Mouse (Mus musculus): Measurements from ENCODE around the gene Rbm34. TPM values are rescaled to one million over a fixed set of nuclear protein-coding genes. Genes with fewer than 3 reads are reported as not detected.
"Not testable (repeated sequence)": the region's sequence is repeated elsewhere in the genome, so short reads cannot be mapped to it uniquely, and the experiment has no call there.

Gene Rbm34
- 24.8 and 24.9 TPM in 2 replicates for polyA plus RNA-seq (2015; fragmentation: Nextera tagmentation; extraction: Ambion mirVana)

GRCm38 (mm10) chr8:126970579-126971313, at the start of gene Rbm34:
Gene Rbm34 (minus strand): TSS chr8:126971071.
- Histone ChIP-seq H3K9me3 (no peaks in the 10 kb centered on the region), H3K4me2 (peak within 1 kb of the TSS; percentile 84), H3K27me3 (0 out of 2 replicates have a peak, but pooled peaks cover 2% of the 10 kb centered on the region), H3K4me3 (peak within 1 kb of the TSS; percentile 95), H3K36me3 (peaks cover 32% of the 10 kb centered on the region), H3K4me1 (replicated peaks) (peaks cover 19% of the 10 kb centered on the region), H3K27ac (peak within 1 kb of the TSS; percentile 91), H3K9ac (peak within 1 kb of the TSS; percentile 92)
- ATAC-seq (ENCODE audit: low FRiP score), result peak; percentile 97
- under 1% methylated on average over 50 of the region's 50 CpGs for WGBS

- no peaks in the 10 kb centered on the region for H3K36me3 ChIP-seq
- H3K9me3 ChIP-seq, result no peaks in the 10 kb centered on the region
- ATAC-seq (ENCODE audit: low FRiP score), result no peak
- H3K4me2 ChIP-seq, result no peak overlapping the region
- no peak overlapping the region for H3K9ac ChIP-seq
- no peaks in the 10 kb centered on the region for H3K4me1 ChIP-seq (replicated peaks)
- WGBS, result 62% methylated on average over 9 of the region's 9 CpGs
- H3K4me3 ChIP-seq, result no peak overlapping the region
- no peak overlapping the region for H3K27ac ChIP-seq
- no peaks in the 10 kb centered on the region for H3K27me3 ChIP-seq
These were observed 40.8 kb upstream of the Rbm34 start for GRCm38 (mm10) chr8:127011668-127012067.

DNA sequence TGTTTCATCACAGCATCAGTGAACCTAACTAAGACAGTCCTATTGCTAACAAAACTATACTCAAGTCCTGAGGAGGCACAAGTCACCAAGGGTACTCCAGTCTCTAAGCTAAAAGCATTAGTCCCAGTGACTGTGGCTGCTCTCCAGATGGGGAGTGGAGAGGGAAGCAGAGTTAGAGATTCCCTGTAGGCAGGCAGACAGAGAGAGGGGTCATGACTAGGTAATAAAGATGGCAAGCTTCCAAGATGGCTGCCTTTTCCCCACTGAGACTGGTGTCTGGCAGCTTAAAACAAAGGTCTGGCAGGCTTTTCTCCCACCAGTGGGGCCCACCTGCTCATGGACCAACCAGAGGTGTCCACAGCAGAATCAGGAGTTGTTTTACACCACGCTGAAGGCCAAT, 23.6 kb upstream of the Rbm34 start:
- Histone ChIP-seq H3K36me3 (no peaks in the 10 kb centered on the region), H3K4me2 (no peak overlapping the region), H3K27ac (peak overlapping the region; percentile 48; the same call in 1 of the 2 replicates), H3K27me3 (no peaks in the 10 kb centered on the region), H3K4me3 (no peak overlapping the region), H3K9ac (no peak overlapping the region), H3K4me1 (replicated peaks) (no peaks in the 10 kb centered on the region), H3K9me3 (peaks cover 3% of the 10 kb centered on the region; the same call in 1 of the 2 replicates)
- ATAC-seq (ENCODE audit: low FRiP score), result no peak
- 72% methylated on average over 1 of the region's 1 CpGs for WGBS

DNA sequence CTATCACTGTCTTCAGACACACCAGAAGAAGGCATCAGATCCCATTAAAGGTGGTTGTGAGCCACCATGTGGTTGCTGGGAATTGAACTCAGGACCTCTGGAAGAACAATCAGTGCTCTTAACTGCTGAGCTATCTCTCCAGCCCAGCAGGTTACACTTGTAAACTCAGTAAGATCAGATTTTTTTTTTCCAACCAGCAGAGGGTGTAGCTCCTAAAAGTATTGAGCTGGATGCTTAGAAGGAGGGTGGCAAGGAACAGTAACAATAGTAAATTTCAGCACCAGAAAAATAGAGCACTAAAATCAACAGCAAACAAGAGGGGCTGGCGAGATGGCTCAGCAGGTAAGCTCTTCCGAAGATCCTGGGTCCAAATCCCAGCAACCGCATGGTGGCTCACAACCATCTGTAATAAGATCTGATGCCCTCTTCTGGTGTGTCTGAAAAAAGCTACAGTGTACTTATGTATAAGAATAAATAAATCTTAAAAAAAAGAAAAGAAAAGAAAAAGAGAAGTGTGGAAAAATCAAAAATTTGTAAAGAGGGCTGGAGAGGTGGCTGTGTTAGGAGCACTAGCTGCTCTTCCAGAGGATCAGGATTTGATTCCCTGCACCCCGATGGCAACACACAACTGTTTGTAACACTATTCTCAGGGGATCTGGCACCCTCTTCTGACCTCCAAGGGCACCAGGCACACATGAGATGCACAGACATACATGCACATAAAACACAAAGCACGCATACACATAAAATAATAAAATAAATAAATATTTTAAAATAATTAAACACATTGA, 18.7 kb upstream of the Rbm34 start:
- H3K4me1 ChIP-seq (replicated peaks), result 0 out of 2 replicates have a peak, but pooled peaks cover 4% of the 10 kb centered on the region
- H3K4me2 ChIP-seq, result no peak overlapping the region
- no peak for ATAC-seq (ENCODE audit: low FRiP score)
- H3K4me3 ChIP-seq, result no peak overlapping the region
- H3K36me3 ChIP-seq, result no peaks in the 10 kb centered on the region
- H3K9ac ChIP-seq, result no peak overlapping the region
- no peak overlapping the region for H3K27ac ChIP-seq
- WGBS, result 83% methylated on average over 5 of the region's 5 CpGs
- peaks cover 3% of the 10 kb centered on the region; the same call in 1 of the 2 replicates for H3K27me3 ChIP-seq
- H3K9me3 ChIP-seq, result peaks cover 3% of the 10 kb centered on the region; the same call in 1 of the 2 replicates

- no peak overlapping the region for H3K9ac ChIP-seq
- 60% methylated on average over 16 of the region's 16 CpGs for WGBS
- peaks cover 3% of the 10 kb centered on the region; the same call in 1 of the 2 replicates for H3K9me3 ChIP-seq
- 0 out of 2 replicates have a peak, but pooled peaks have one; percentile 32 for ATAC-seq (ENCODE audit: low FRiP score)
- H3K27me3 ChIP-seq, result peaks cover 3% of the 10 kb centered on the region; the same call in 1 of the 2 replicates
- H3K4me1 ChIP-seq (replicated peaks), result 0 out of 2 replicates have a peak, but pooled peaks cover 4% of the 10 kb centered on the region
- no peaks in the 10 kb centered on the region for H3K36me3 ChIP-seq
- no peak overlapping the region for H3K4me3 ChIP-seq
- no peak overlapping the region for H3K27ac ChIP-seq
- H3K4me2 ChIP-seq, result no peak overlapping the region
These were observed 17.6 kb upstream of the Rbm34 start for GRCm38 (mm10) chr8:126988346-126989006.

GRCm38 (mm10) chr8:126986495-126986894, 15.6 kb upstream of the Rbm34 start:
- no peaks in the 10 kb centered on the region for H3K36me3 ChIP-seq
- 5% methylated on average over 12 of the region's 12 CpGs for WGBS
- 0 out of 2 replicates have a peak overlapping the region, but pooled peaks have one; percentile 13 for H3K4me2 ChIP-seq
- H3K9me3 ChIP-seq, result peaks cover 3% of the 10 kb centered on the region; the same call in 1 of the 2 replicates
- H3K4me1 ChIP-seq (replicated peaks), result 0 out of 2 replicates have a peak, but pooled peaks cover 4% of the 10 kb centered on the region
- no peak overlapping the region for H3K4me3 ChIP-seq
- ATAC-seq (ENCODE audit: low FRiP score), result no peak
- no peak overlapping the region for H3K27ac ChIP-seq
- H3K9ac ChIP-seq, result no peak overlapping the region
- peaks cover 3% of the 10 kb centered on the region; the same call in 1 of the 2 replicates for H3K27me3 ChIP-seq

DNA sequence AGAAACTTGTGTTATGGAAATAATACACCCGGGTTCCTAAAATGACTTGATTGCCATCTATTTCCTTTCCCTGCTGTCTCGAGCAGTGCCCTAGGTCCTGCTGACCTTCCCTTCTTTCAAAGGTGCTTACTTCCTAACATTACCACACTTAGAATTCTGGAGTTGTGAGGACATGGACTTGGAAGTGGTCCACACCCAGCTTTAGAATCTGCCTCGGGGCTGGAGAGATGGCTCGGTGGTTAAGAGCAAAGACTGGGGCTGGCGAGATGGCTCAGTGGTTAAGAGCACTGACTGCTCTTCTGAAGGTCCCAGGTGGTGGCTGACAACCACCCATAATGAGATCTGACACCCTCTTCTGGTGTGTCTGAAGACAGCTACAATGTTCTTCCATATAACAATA, 9.2 kb upstream of the Rbm34 start:
- WGBS, result 68% methylated on average over 5 of the region's 5 CpGs

GRCm38 (mm10) chr8:126979091-126979920, 8.4 kb upstream of the Rbm34 start:
- Histone ChIP-seq H3K4me3 (peak overlapping the region; percentile 19), H3K4me1 (replicated peaks) (no peaks in the 10 kb centered on the region), H3K27ac (no peak overlapping the region)

More for the DNA sequence above, 9.2 kb upstream of the Rbm34 start:
- no peak overlapping the region for H3K9ac ChIP-seq
- H3K4me3 ChIP-seq, result no peak overlapping the region
- no peak overlapping the region for H3K27ac ChIP-seq
- H3K27me3 ChIP-seq, result peaks cover 34% of the 10 kb centered on the region
- no peaks in the 10 kb centered on the region for H3K9me3 ChIP-seq
- no peak overlapping the region for H3K4me2 ChIP-seq
- H3K36me3 ChIP-seq, result no peaks in the 10 kb centered on the region
- ATAC-seq (ENCODE audit: low FRiP score), result no peak
- H3K4me1 ChIP-seq (replicated peaks), result no peaks in the 10 kb centered on the region

GRCm38 (mm10) chr8:126978535-126978934, 7.7 kb upstream of the Rbm34 start:
- peaks cover 34% of the 10 kb centered on the region for H3K27me3 ChIP-seq
- H3K4me1 ChIP-seq (replicated peaks); ATAC-seq (ENCODE audit: low FRiP score); H3K4me3 ChIP-seq; H3K9me3 ChIP-seq; H3K4me2 ChIP-seq; H3K36me3 ChIP-seq; H3K9ac ChIP-seq; H3K27ac ChIP-seq: not testable (repeated sequence)
- 42% methylated on average over 2 of the region's 3 CpGs for WGBS

More at GRCm38 (mm10) chr8:126979091-126979920, 8.4 kb upstream of the Rbm34 start:
- peaks cover 34% of the 10 kb centered on the region for H3K27me3 ChIP-seq
- ATAC-seq (ENCODE audit: low FRiP score), result no peak
- H3K9me3 ChIP-seq, result no peaks in the 10 kb centered on the region
- H3K9ac ChIP-seq, result no peak overlapping the region
- peak overlapping the region; percentile 36; the same call in 1 of the 2 replicates for H3K4me2 ChIP-seq
- WGBS, result 25% methylated on average over 27 of the region's 27 CpGs
- H3K36me3 ChIP-seq, result no peaks in the 10 kb centered on the region

DNA sequence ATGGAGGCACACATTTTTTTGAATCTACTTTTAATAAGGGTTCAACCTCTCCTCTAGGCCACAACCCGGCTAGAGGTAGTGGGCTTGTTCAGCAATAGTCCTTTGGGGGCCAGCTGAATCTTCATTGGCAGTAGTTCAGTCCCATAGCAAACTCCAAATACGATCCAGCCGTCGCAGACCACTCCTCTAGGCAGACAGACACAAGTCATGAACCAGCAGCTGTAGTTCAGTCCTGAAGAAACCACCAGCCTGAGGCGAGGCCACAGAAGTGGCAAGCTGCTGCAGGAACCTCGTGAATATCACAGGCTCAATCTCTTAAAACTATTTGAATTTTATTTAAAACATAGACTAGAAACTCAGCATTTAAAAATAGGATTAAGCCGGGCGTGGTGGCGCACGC, 7.2 kb upstream of the Rbm34 start:
- Histone ChIP-seq H3K27ac (no peak overlapping the region), H3K4me3 (no peak overlapping the region), H3K9me3 (no peaks in the 10 kb centered on the region), H3K9ac (no peak overlapping the region), H3K4me1 (replicated peaks) (no peaks in the 10 kb centered on the region), H3K4me2 (no peak overlapping the region), H3K27me3 (peaks cover 36% of the 10 kb centered on the region), H3K36me3 (no peaks in the 10 kb centered on the region)
- WGBS, result 79% methylated on average over 10 of the region's 10 CpGs
- ATAC-seq (ENCODE audit: low FRiP score), result no peak

DNA sequence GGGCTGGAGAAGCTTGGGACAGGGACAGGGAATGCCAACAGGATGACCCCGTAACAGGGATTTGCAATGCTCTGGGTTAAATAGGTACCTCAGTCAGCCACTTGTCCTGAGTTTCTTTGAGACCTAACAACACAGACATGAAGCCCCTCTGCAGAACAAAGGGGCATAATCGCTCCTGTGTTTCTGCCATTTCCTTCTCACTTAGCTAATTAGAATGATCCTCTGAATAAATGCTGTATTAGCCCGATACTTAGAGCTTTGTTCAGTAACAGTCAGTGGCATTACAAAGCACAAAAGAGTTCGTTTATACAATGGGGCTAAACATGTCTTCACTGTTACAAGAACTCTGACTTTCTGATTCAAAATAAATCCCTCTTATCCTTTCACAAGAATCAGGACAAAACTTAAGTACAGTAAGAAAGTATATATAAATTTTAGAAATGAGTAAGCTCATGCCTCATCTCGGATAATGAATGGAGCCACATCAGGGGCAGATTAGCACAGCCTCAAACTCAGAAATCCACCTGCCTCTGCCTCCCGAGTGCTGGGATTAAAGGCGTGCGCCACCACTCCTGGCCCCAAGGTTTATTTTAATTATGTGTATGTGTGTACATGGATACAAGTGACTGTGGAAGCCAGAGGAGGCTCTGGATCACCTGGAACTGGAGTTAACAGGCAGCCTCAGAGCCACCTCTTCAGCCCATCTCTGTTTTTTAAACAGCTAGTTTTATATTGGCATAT, 5.9 kb upstream of the Rbm34 start:
- WGBS, result 72% methylated on average over 8 of the region's 8 CpGs
- Histone ChIP-seq H3K9me3 (no peaks in the 10 kb centered on the region), H3K36me3 (no peaks in the 10 kb centered on the region), H3K27ac (no peak overlapping the region), H3K4me1 (replicated peaks) (no peaks in the 10 kb centered on the region), H3K4me3 (no peak overlapping the region), H3K4me2 (no peak overlapping the region), H3K27me3 (peaks cover 36% of the 10 kb centered on the region), H3K9ac (no peak overlapping the region)
- no peak for ATAC-seq (ENCODE audit: low FRiP score)

Data from hindbrain, embryonic 13.5 days (tissue).